9 mouse cellular contexts compared by ENCODE assay signal in the genomic region with DNA sequence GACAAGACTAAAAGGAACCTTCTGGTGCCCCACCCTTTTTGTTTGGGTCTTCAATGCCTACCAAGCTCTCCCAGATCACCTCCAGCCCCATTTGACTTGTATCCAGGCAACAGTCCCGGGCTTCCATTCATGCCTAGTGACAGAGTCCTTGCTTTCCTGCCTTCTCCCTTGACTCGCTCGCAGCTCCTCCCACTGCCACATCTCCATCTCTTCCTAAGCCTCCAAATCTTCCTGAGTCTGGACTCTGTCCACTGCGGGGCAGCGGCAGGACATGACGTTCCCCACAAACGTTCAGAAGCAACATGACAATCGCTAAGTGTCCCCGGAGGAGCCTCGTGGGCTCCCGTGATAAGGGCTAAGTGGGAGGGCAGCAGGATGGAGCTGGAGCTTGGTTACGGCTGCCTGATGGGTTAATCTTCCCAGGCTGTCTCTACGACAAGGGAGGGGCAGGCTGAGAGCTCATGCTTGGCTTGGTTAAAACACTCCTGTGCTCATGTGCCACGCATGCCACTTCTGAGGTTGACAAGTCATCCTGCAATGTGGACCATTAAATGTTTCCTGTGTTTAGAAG. TPM values are rescaled to one million over a fixed set of nuclear protein-coding genes. Genes with fewer than 3 reads are reported as not detected.
DNase-seq lines count a peak whose midpoint lies in the region; ATAC-seq and TF ChIP-seq lines count a peak whose summit lies in the region.
"Had no signal": no experiment of that assay in that cellular context is flagged by ENCODE, and none has a peak within 500 bp of the region (broad histone marks: within the 10 kb centered on the region; RNA-seq: fewer than 3 reads in every experiment).

No protein-coding gene starts in this region.

- ATAC-seq in heart, embryonic 16.5 days (replicated peaks; ENCODE audit: extremely low read depth, insufficient read depth, low FRiP score): no peak

- no peak for TF ChIP-seq CTCF in cerebellum, adult 2 months (IDR thresholded peaks at IDR 0.05; ENCODE audit: borderline replicate concordance, insufficient read depth, low read depth, low read length)
- TF ChIP-seq CTCF in brain, embryonic 14.5 days (IDR thresholded peaks at IDR 0.05; ENCODE audit: borderline replicate concordance, extremely low read depth, insufficient read depth, insufficient read length): no peak

- H3K9me3 ChIP-seq in heart, embryonic 16.5 days (replicated peaks; ENCODE audit: control insufficient read depth, low read length): no peaks in the 10 kb centered on the region
- H3K9me3 ChIP-seq: limb, embryonic 13.5 days had no signal

- H3K27me3 ChIP-seq in cerebellum, adult 2 months (ENCODE audit: control insufficient read depth, insufficient read depth, low read length): no peaks in the 10 kb centered on the region
- H3K27me3 ChIP-seq in heart, embryonic 16.5 days (ENCODE audit: control insufficient read depth, insufficient read depth, low read length): no peaks in the 10 kb centered on the region
- H3K27me3 ChIP-seq: limb, embryonic 13.5 days had no signal

- H3K4me3 ChIP-seq in cerebellum, adult 2 months (replicated peaks; ENCODE audit: insufficient read depth, low read depth, low read length): peak overlapping the region; percentile 21
- peak overlapping the region; percentile 19; the same call in 1 of the 2 replicates for H3K4me3 ChIP-seq in heart, embryonic 16.5 days (ENCODE audit: low read length)
- H3K4me3 ChIP-seq: limb, embryonic 13.5 days had no signal

- H3K36me3 ChIP-seq in heart, embryonic 16.5 days (ENCODE audit: control insufficient read depth, insufficient read depth): peaks cover 8% of the 10 kb centered on the region; the same call in 1 of the 2 replicates

- H3K9ac ChIP-seq in heart, embryonic 16.5 days (ENCODE audit: low read length): peak overlapping the region; percentile 20; the same call in 1 of the 2 replicates
- H3K9ac ChIP-seq: limb, embryonic 13.5 days had no signal

- H3K27ac ChIP-seq in cerebellum, adult 2 months (ENCODE audit: insufficient read depth, low read length): no peak overlapping the region
- peak overlapping the region; percentile 42 for H3K27ac ChIP-seq in heart, embryonic 16.5 days (ENCODE audit: low read length)
- H3K27ac ChIP-seq: limb, embryonic 13.5 days had no signal

- no peak for TF ChIP-seq POLR2A in cerebellum, adult 2 months (IDR thresholded peaks at IDR 0.05; ENCODE audit: borderline replicate concordance, insufficient read depth, low read length)
- no peak for TF ChIP-seq POLR2A in brain, embryonic 14.5 days (IDR thresholded peaks at IDR 0.05; ENCODE audit: borderline replicate concordance, extremely low read depth, insufficient read depth, insufficient read length, poor library complexity, severe bottlenecking)

- DNase-seq in cerebellum, adult 2 months: no peak
- no peak for DNase-seq in cerebellum, adult 11 months
- peak; percentile 64 for DNase-seq in brain, embryonic 14.5 days (ENCODE audit: low read depth)
- peak; percentile 62 for DNase-seq in lung, postnatal 10 days
- no peak for DNase-seq in T-cell, adult 2 months (ENCODE audit: low spot score)
- no peak for DNase-seq in frontal cortex, postnatal 36 days (ENCODE audit: low spot score in 2 of 2)
- DNase-seq in adrenal gland, postnatal 25 days: no peak

- peaks cover 28% of the 10 kb centered on the region for H3K4me1 ChIP-seq in cerebellum, adult 2 months (ENCODE audit: control insufficient read depth, insufficient read depth, low read length)
- H3K4me1 ChIP-seq in heart, embryonic 16.5 days (ENCODE audit: control insufficient read depth, insufficient read depth, low read length): peaks cover 35% of the 10 kb centered on the region

- peak overlapping the region; percentile 43 for H3K4me2 ChIP-seq in heart, embryonic 16.5 days (ENCODE audit: low read depth, low read length)
- H3K4me2 ChIP-seq: limb, embryonic 13.5 days had no signal

- WGBS in cerebellum, adult 2 months: 15% methylated on average over 14 of the region's 14 CpGs
- 11% methylated on average over 14 of the region's 14 CpGs for WGBS in heart, embryonic 16.5 days

RNA-seq across cellular contexts. Expression of a gene that starts 13.3 kb away (rescaled TPM):
- polyA plus RNA-seq in cerebellum, adult 2 months (2012; rRNA removed): 23.8 and 25.2 TPM in 2 replicates
- 11.7 and 13.7 TPM in 2 replicates for polyA plus RNA-seq in brain, embryonic 14.5 days (2012; rRNA removed)
- polyA plus RNA-seq in heart, embryonic 16.5 days (2015; fragmentation: Nextera tagmentation; extraction: Ambion mirVana): 12.4 and 12.6 TPM in 2 replicates
- 6.2 and 8.5 TPM in 2 replicates for total RNA-seq in adrenal gland, postnatal 25 days (2021)

RNA-seq across cellular contexts. Expression of a gene that starts 25.1 kb away (rescaled TPM):
- 136 and 141 TPM in 2 replicates for polyA plus RNA-seq in cerebellum, adult 2 months (2012; rRNA removed)
- 180 and 231 TPM in 2 replicates for polyA plus RNA-seq in brain, embryonic 14.5 days (2012; rRNA removed)
- polyA plus RNA-seq in heart, embryonic 16.5 days (2015; fragmentation: Nextera tagmentation; extraction: Ambion mirVana): 97.5 and 103 TPM in 2 replicates
- 88.9 and 103 TPM in 2 replicates for total RNA-seq in adrenal gland, postnatal 25 days (2021)

RNA-seq across cellular contexts. Expression of a gene that starts 26.1 kb away (rescaled TPM):
- 16.8 and 19.7 TPM in 2 replicates for polyA plus RNA-seq in cerebellum, adult 2 months (2012; rRNA removed)
- 33.8 and 56.9 TPM in 2 replicates for polyA plus RNA-seq in brain, embryonic 14.5 days (2012; rRNA removed)
- polyA plus RNA-seq in heart, embryonic 16.5 days (2015; fragmentation: Nextera tagmentation; extraction: Ambion mirVana): 48.3 and 55.2 TPM in 2 replicates
- 28.4 and 29.6 TPM in 2 replicates for total RNA-seq in adrenal gland, postnatal 25 days (2021)

RNA-seq across cellular contexts. Expression of a gene that starts 44.0 kb away (rescaled TPM):
- 5.1 and 5.6 TPM in 2 replicates for polyA plus RNA-seq in cerebellum, adult 2 months (2012; rRNA removed)
- 15.2 and 15.5 TPM in 2 replicates for polyA plus RNA-seq in brain, embryonic 14.5 days (2012; rRNA removed)
- 1.5 and 1.6 TPM in 2 replicates for polyA plus RNA-seq in heart, embryonic 16.5 days (2015; fragmentation: Nextera tagmentation; extraction: Ambion mirVana)
- 1.3 and 2.0 TPM in 2 replicates for total RNA-seq in adrenal gland, postnatal 25 days (2021)

RNA-seq across cellular contexts. Expression of a gene that starts 48.0 kb away (rescaled TPM):
- polyA plus RNA-seq in cerebellum, adult 2 months (2012; rRNA removed): not detected in 2 replicates
- polyA plus RNA-seq in brain, embryonic 14.5 days (2012; rRNA removed): not detected in 2 replicates
- 0.07 TPM in 1 of 2 replicates, not detected in the other for polyA plus RNA-seq in heart, embryonic 16.5 days (2015; fragmentation: Nextera tagmentation; extraction: Ambion mirVana)
- not detected in 2 replicates for total RNA-seq in adrenal gland, postnatal 25 days (2021)
- polyA plus RNA-seq: limb, embryonic 13.5 days had no signal

Comparison
In these comparisons a context has a peak if more than half of its experiments do, and no peak if none do; other contexts are left out.
1. DNase-seq: peak in brain, embryonic 14.5 days (single experiment) and lung, postnatal 10 days (single experiment); none in cerebellum, adult 2 months (0 of 2), cerebellum, adult 11 months (single experiment), T-cell, adult 2 months (single experiment), frontal cortex, postnatal 36 days (0 of 2) and adrenal gland, postnatal 25 days (single experiment).